Mouse (Mus musculus) liver, embryonic 11.5 days (tissue): ENCODE results near the gene Axin2. TPM values are rescaled to one million over a fixed set of nuclear protein-coding genes. Genes with fewer than 3 reads are reported as not detected.
"Not testable (repeated sequence)": the region's sequence is repeated elsewhere in the genome, so short reads cannot be mapped to it uniquely, and the experiment has no call there.

Experiments used
- ATAC-seq: fragments of 200-750 bp; cut with Nextera tagmentation; replicated peaks from 2 replicates; pipeline ENCODE4 v1.8.0; 2017; ENCODE audit warnings: moderate number of reproducible peaks, mild to moderate bottlenecking, moderate TSS enrichment, moderate library complexity; ENCODE audit not compliant: low FRiP score
- DNase-seq: peaks from one replicate; pipeline ENCODE4 v3.0.0-alpha.2; 2017; ENCODE audit warnings: low spot score
- H3K27ac ChIP-seq: fragments of 300-500 bp; sonication (generic); 2 replicates; pipeline ENCODE4 v1.5.1; 2014; ENCODE audit warnings: mild to moderate bottlenecking, low read depth, low read length, control low read depth
- H3K27me3 ChIP-seq: fragments of 300-500 bp; sonication (generic); replicated peaks from 2 replicates; pipeline ENCODE4 v1.6.1; 2014; ENCODE audit warnings: low read length, mixed read lengths; ENCODE audit not compliant: control insufficient read depth, insufficient read depth
- H3K36me3 ChIP-seq: fragments of 300-500 bp; sonication (generic); 2 replicates; pipeline ENCODE4 v1.6.1; 2014; ENCODE audit warnings: mild to moderate bottlenecking, low read length, moderate library complexity, mixed read lengths; ENCODE audit not compliant: control insufficient read depth, insufficient read depth
- H3K4me1 ChIP-seq: fragments of 300-500 bp; sonication (generic); replicated peaks from 2 replicates; pipeline ENCODE4 v1.6.1; 2014; ENCODE audit warnings: low read length, mixed read lengths; ENCODE audit not compliant: control insufficient read depth, insufficient read depth
- H3K4me2 ChIP-seq: fragments of 300-500 bp; sonication (generic); 2 replicates; pipeline ENCODE4 v1.6.1; 2014; ENCODE audit warnings: mild to moderate bottlenecking, control low read depth, moderate library complexity
- H3K4me3 ChIP-seq: fragments of 300-500 bp; sonication (generic); 2 replicates; pipeline ENCODE4 v1.5.1; 2014; ENCODE audit warnings: low read depth, low read length, control low read depth
- H3K9ac ChIP-seq: fragments of 300-500 bp; sonication (generic); 2 replicates; pipeline ENCODE4 v1.6.1; 2014; ENCODE audit warnings: low read depth, low read length, control low read depth
- H3K9me3 ChIP-seq: fragments of 300-500 bp; sonication (generic); 2 replicates; pipeline ENCODE4 v1.6.1; 2016; ENCODE audit warnings: low read length, inconsistent platforms, mixed read lengths; ENCODE audit not compliant: control insufficient read depth
- WGBS: fragments of 180-500 bp; shearing (Covaris S2); extraction: QIAGEN DNeasy Blood & Tissue Kit; methylation state at CpG from one replicate; pipeline ENCODE4 v1.1.7; 2014; 5-methylcytosine and 5-hydroxymethylcytosine counted together
- polyA plus RNA-seq: library from polyadenylated mRNA; unstranded; fragments of >200 nt; fragmentation: Nextera tagmentation; extraction: Ambion mirVana; gene quantifications from 2 replicates; pipeline ENCODE4 v1.2.1, GENCODE M21; 2014

The Axin2 gene
- 1.7 and 2.3 TPM in 2 replicates for polyA plus RNA-seq

- DNase-seq (peak; percentile 89), ATAC-seq (peak; percentile 90)
- Histone ChIP-seq H3K4me1 (peaks cover 4% of the 10 kb centered on the region), H3K27me3 (peaks cover 60% of the 10 kb centered on the region), H3K4me2 (peak within 1 kb of the TSS; percentile 88), H3K9ac (peak within 1 kb of the TSS; percentile 71), H3K27ac (peak within 1 kb of the TSS; percentile 98), H3K36me3 (no peaks in the 10 kb centered on the region), H3K9me3 (no peaks in the 10 kb centered on the region), H3K4me3 (peak within 1 kb of the TSS; percentile 72)
- WGBS = 1% methylated on average over 53 of the region's 53 CpGs
These were observed at the start of gene Axin2 for GRCm38 (mm10) chr11:108920158-108920635. Gene Axin2, plus strand, starts transcription at chr11:108920349.

GRCm38 (mm10) chr11:108871284-108871683, 48.9 kb upstream of the Axin2 start:
- not testable (repeated sequence) for H3K9ac ChIP-seq

GRCm38 (mm10) chr11:108871748-108872147, 48.4 kb upstream of the Axin2 start:
- 84% methylated on average over 3 of the region's 3 CpGs for WGBS
- Histone ChIP-seq H3K9ac (no peak overlapping the region), H3K4me3 (no peak overlapping the region), H3K27me3 (no peaks in the 10 kb centered on the region), H3K4me2 (no peak overlapping the region), H3K27ac (no peak overlapping the region), H3K4me1 (no peaks in the 10 kb centered on the region), H3K9me3 (no peaks in the 10 kb centered on the region), H3K36me3 (no peaks in the 10 kb centered on the region)
- ATAC-seq = no peak
- no peak for DNase-seq

More at GRCm38 (mm10) chr11:108871284-108871683, 48.9 kb upstream of the Axin2 start:
- WGBS = 85% methylated on average over 1 of the region's 1 CpGs
- not testable (repeated sequence) for H3K4me2 ChIP-seq, ATAC-seq, H3K36me3 ChIP-seq, H3K9me3 ChIP-seq, H3K4me3 ChIP-seq, H3K27me3 ChIP-seq, H3K27ac ChIP-seq, DNase-seq, H3K4me1 ChIP-seq

DNA sequence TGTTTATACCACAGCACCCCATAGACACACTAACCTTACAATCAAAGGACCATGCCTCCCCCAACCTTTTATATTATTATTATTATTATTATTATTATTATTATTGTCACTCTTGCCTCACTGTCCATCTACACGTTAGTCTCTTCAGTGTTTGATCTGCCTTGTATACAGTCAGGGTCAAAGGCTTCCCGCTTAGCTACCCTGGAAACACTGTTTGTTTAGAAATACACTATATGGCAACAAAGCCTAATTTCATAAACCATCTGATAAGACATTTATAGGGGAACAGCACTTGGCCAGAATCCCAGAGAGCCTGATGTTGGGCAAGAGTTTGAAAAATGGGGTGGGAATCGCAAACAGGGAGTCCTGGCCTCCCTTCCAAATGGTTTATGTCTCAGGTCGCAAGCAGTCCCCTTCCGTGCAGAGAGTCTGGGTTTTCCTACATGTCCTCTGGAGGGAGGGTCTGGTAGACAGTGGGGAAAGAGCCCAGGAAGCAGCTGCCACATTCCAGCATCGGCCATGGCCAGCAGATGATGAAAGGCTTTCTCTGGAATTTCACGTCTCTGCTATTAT, 43.4 kb upstream of the Axin2 start:
- no peaks in the 10 kb centered on the region for H3K4me1 ChIP-seq
- no peak overlapping the region for H3K27ac ChIP-seq
- WGBS = 71% methylated on average over 7 of the region's 7 CpGs
- H3K4me3 ChIP-seq = no peak overlapping the region
- no peak overlapping the region for H3K4me2 ChIP-seq
- H3K9ac ChIP-seq = no peak overlapping the region
- H3K36me3 ChIP-seq = no peaks in the 10 kb centered on the region
- no peaks in the 10 kb centered on the region for H3K9me3 ChIP-seq
- no peak for ATAC-seq
- H3K27me3 ChIP-seq = no peaks in the 10 kb centered on the region
- no peak for DNase-seq

DNA sequence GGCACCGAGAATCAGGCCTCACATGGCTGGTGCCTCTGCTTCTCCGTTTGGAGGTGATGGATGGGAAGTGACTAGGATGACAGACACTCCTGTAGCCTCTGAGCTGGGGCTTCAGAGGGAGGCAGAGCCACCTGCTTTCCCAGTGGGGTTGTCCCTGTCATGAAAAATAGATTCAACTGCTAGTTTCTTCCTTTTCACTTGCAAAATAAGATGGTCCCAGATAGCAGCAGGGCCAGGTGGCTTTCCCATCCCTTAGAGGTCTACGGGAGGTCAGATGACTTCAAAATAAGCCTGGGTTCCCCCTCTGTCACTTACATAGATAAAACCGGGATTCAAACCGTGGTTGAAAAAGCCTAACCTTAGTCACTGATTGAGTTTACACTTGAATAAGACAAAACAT, 42.6 kb upstream of the Axin2 start:
- Histone ChIP-seq H3K4me2 (no peak overlapping the region), H3K4me3 (no peak overlapping the region), H3K9ac (no peak overlapping the region), H3K4me1 (no peaks in the 10 kb centered on the region), H3K36me3 (no peaks in the 10 kb centered on the region), H3K9me3 (no peaks in the 10 kb centered on the region), H3K27me3 (no peaks in the 10 kb centered on the region), H3K27ac (no peak overlapping the region)
- ATAC-seq (no peak), DNase-seq (no peak)
- 64% methylated on average over 5 of the region's 5 CpGs for WGBS

DNA sequence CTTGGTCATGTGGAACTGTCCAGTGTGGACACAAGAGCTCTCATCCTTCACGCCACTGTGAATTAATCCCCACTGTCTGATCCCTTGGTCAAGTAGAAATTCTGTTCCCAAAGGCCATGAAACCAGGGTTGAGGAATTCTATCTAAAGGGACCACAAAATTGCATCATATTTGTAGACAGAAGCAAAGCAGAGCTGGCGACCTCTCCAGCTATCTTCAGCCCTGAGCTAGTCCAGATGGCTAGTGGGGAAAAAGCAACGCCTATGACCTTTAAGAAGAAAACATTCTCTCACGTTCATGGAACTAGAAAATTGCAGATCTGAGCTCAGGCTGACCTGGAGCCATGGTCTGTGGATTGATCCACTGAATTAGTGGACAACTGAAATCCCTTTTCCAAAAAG, 39.6 kb upstream of the Axin2 start:
- Histone ChIP-seq H3K27me3 (no peaks in the 10 kb centered on the region), H3K4me3 (no peak overlapping the region), H3K9me3 (no peaks in the 10 kb centered on the region), H3K27ac (no peak overlapping the region), H3K4me1 (no peaks in the 10 kb centered on the region), H3K4me2 (no peak overlapping the region), H3K36me3 (no peaks in the 10 kb centered on the region), H3K9ac (no peak overlapping the region)
- no peak for ATAC-seq
- 63% methylated on average over 4 of the region's 4 CpGs for WGBS
- no peak for DNase-seq

GRCm38 (mm10) chr11:108881662-108882061, 38.5 kb upstream of the Axin2 start:
- H3K4me3 ChIP-seq = no peak overlapping the region
- H3K9me3 ChIP-seq = no peaks in the 10 kb centered on the region
- no peak for ATAC-seq
- no peak overlapping the region for H3K4me2 ChIP-seq
- WGBS = 78% methylated on average over 5 of the region's 5 CpGs
- no peaks in the 10 kb centered on the region for H3K4me1 ChIP-seq
- no peak overlapping the region for H3K9ac ChIP-seq
- H3K36me3 ChIP-seq = no peaks in the 10 kb centered on the region
- H3K27ac ChIP-seq = no peak overlapping the region
- DNase-seq = no peak
- H3K27me3 ChIP-seq = no peaks in the 10 kb centered on the region

GRCm38 (mm10) chr11:108885276-108885896, 34.8 kb upstream of the Axin2 start:
- Histone ChIP-seq H3K4me1 (no peaks in the 10 kb centered on the region), H3K9me3 (no peaks in the 10 kb centered on the region), H3K27ac (no peak overlapping the region), H3K27me3 (peaks cover 6% of the 10 kb centered on the region; the same call in 1 of the 2 replicates), H3K4me2 (no peak overlapping the region), H3K36me3 (no peaks in the 10 kb centered on the region), H3K4me3 (no peak overlapping the region), H3K9ac (no peak overlapping the region)
- ATAC-seq (no peak), DNase-seq (no peak)
- 77% methylated on average over 19 of the region's 19 CpGs for WGBS

DNA sequence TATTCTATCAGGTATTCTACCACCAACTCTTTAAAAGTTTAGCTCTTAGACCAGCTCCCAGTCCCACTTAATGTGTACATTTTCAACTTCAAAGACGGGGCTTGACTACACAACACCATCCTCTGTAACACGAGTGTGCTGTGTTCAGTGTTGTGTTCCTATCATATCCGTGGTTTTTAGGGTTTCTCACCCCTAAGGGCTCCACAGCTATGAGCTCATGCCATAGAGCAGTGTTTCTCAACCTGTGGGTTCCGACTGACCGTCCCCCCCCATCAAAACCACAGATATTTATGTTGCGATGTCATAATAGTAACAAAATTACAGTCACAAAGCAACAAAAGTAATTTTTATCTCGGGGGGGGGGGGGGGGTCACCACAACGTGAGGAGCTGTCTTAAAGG, 34.1 kb upstream of the Axin2 start:
- H3K4me3 ChIP-seq = no peak overlapping the region
- WGBS = 78% methylated on average over 8 of the region's 8 CpGs
- DNase-seq (no peak), ATAC-seq (no peak)
- H3K9me3 ChIP-seq = no peaks in the 10 kb centered on the region
- H3K4me1 ChIP-seq = no peaks in the 10 kb centered on the region
- no peaks in the 10 kb centered on the region for H3K36me3 ChIP-seq
- H3K27me3 ChIP-seq = peaks cover 7% of the 10 kb centered on the region; the same call in 1 of the 2 replicates
- no peak overlapping the region for H3K27ac ChIP-seq
- no peak overlapping the region for H3K9ac ChIP-seq
- no peak overlapping the region for H3K4me2 ChIP-seq
